Comparison of ENCODE assay signal across 11 mouse cellular contexts in the genomic region with DNA sequence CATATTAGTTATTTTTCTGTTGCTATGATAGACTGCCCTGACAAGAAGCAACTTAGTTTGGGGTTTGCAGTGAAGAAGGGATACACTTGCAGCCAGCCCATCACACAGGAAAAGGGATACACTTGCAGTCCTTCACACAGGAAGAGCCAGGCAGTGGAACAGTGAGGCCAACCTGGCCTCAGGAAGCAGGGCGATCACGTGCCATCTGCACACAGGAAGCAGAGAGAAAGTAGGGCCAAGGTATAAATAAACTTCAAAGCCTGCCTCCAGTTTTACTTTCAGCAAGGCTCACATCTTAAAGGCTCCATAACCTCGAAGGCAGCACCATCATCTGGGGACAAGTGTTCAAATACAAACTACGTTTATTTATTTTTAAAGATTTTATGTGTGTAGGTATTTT. TPM values are rescaled to one million over a fixed set of nuclear protein-coding genes. Genes with fewer than 3 reads are reported as not detected.
DNase-seq lines count a peak whose midpoint lies in the region; ATAC-seq and TF ChIP-seq lines count a peak whose summit lies in the region.
"Had no signal": no experiment of that assay in that cellular context is flagged by ENCODE, and none has a peak within 500 bp of the region (broad histone marks: within the 10 kb centered on the region; RNA-seq: fewer than 3 reads in every experiment).

No protein-coding gene starts in this region.

- H3K4me2 ChIP-seq in heart, embryonic 12.5 days, result no peak overlapping the region
- no peak overlapping the region for H3K4me2 ChIP-seq in hindbrain, embryonic 16.5 days (ENCODE audit: low read length)

- no peaks in the 10 kb centered on the region for H3K27me3 ChIP-seq in heart, embryonic 12.5 days (replicated peaks)
- H3K27me3 ChIP-seq in small intestine, adult 2 months (ENCODE audit: control insufficient read depth, insufficient read depth, low read length), result no peaks in the 10 kb centered on the region
- H3K27me3 ChIP-seq in hindbrain, embryonic 16.5 days (replicated peaks; ENCODE audit: control insufficient read depth, insufficient read depth, low read length), result no peaks in the 10 kb centered on the region

- no peak for ATAC-seq in heart, embryonic 12.5 days (ENCODE audit: insufficient number of reproducible peaks, low FRiP score)
- peak; percentile 94 for ATAC-seq in CD4-positive, CD25-positive, alpha-beta regulatory T cell, adult 4 months
- peak; percentile 96 for ATAC-seq in inflammation-experienced regulatory T-cells, adult 6 months
- ATAC-seq in hindbrain, embryonic 16.5 days, result no peak

- peaks cover 68% of the 10 kb centered on the region for H3K4me1 ChIP-seq in heart, embryonic 12.5 days (replicated peaks)
- H3K4me1 ChIP-seq in small intestine, adult 2 months (ENCODE audit: control insufficient read depth, insufficient read depth, insufficient read length, low read length), result peaks cover 13% of the 10 kb centered on the region
- peaks cover 21% of the 10 kb centered on the region for H3K4me1 ChIP-seq in hindbrain, embryonic 16.5 days (ENCODE audit: control insufficient read depth, insufficient read depth, low read depth, low read length)

- DNase-seq in heart, postnatal 25 days (ENCODE audit: low spot score), result no peak
- no peak for DNase-seq in kidney, postnatal 14 days
- DNase-seq in gastrocnemius, postnatal 4 days (ENCODE audit: low spot score in 2 of 2), result no peak
- DNase-seq: right cerebral cortex, postnatal 4 days had no signal

- H3K36me3 ChIP-seq in heart, embryonic 12.5 days, result peaks cover 75% of the 10 kb centered on the region
- peaks cover 30% of the 10 kb centered on the region for H3K36me3 ChIP-seq in small intestine, adult 2 months (ENCODE audit: control insufficient read depth, insufficient read depth, low read length)
- H3K36me3 ChIP-seq in hindbrain, embryonic 16.5 days (ENCODE audit: control insufficient read depth, insufficient read depth, low read length), result peaks cover 21% of the 10 kb centered on the region

- intact Hi-C loops in heart, postnatal 25 days (cut with DNase I), result no loop called here

- no peak overlapping the region for H3K9ac ChIP-seq in heart, embryonic 12.5 days
- H3K9ac ChIP-seq in hindbrain, embryonic 16.5 days (ENCODE audit: low read depth, low read length), result no peak overlapping the region

- no peak for TF ChIP-seq CTCF in small intestine, adult 2 months (IDR thresholded peaks at IDR 0.05; ENCODE audit: extremely low read depth, insufficient read length, insufficient replicate concordance, low read depth, low read length)

- H3K9me3 ChIP-seq in heart, embryonic 12.5 days (replicated peaks), result no peaks in the 10 kb centered on the region
- H3K9me3 ChIP-seq in hindbrain, embryonic 16.5 days (ENCODE audit: control insufficient read depth, low read length), result no peaks in the 10 kb centered on the region
- H3K9me3 ChIP-seq: G1E had no signal

- WGBS in heart, embryonic 12.5 days, result 59% methylated on average over 4 of the region's 4 CpGs
- WGBS in small intestine, adult 2 months, result 33% methylated on average over 4 of the region's 4 CpGs
- WGBS in hindbrain, embryonic 16.5 days, result 86% methylated on average over 4 of the region's 4 CpGs

- peak overlapping the region; percentile 33; the same call in 1 of the 2 replicates for H3K27ac ChIP-seq in heart, embryonic 12.5 days (ENCODE audit: poor library complexity, severe bottlenecking)
- peak overlapping the region; percentile 59 for H3K27ac ChIP-seq in small intestine, adult 2 months (ENCODE audit: insufficient read depth, low read depth, low read length)
- H3K27ac ChIP-seq in hindbrain, embryonic 16.5 days (ENCODE audit: low read depth, low read length), result no peak overlapping the region
- H3K27ac ChIP-seq: kidney, postnatal 0 days had no signal

- TF ChIP-seq POLR2A in small intestine, adult 2 months (IDR thresholded peaks at IDR 0.05; ENCODE audit: low read depth, low read length), result no peak

- H3K4me3 ChIP-seq in heart, embryonic 12.5 days, result no peak overlapping the region
- H3K4me3 ChIP-seq in small intestine, adult 2 months (ENCODE audit: low read depth, low read length), result no peak overlapping the region
- H3K4me3 ChIP-seq in hindbrain, embryonic 16.5 days (ENCODE audit: low read length), result no peak overlapping the region

RNA-seq across cellular contexts. Expression of a gene that starts 6.0 kb away (rescaled TPM):
- polyA plus RNA-seq in heart, embryonic 12.5 days (2016; fragmentation: Nextera tagmentation; extraction: Ambion mirVana), result 47.2 and 49.2 TPM in 2 replicates
- 1 to 10 TPM; 6.4 to 7.6 TPM for total RNA-seq in heart, postnatal 25 days (2021)
- polyA plus RNA-seq in CD4-positive, CD25-positive, alpha-beta regulatory T cell, adult 4 months (2017; shearing (Covaris generic)), result 10 to 100 TPM; 70.5 to 85.8 TPM
- 10 to 100 TPM; 67.6 to 86.3 (median 83.9) TPM for polyA plus RNA-seq in inflammation-experienced regulatory T-cells, adult 6 months (2017; shearing (Covaris generic))
- polyA plus RNA-seq in small intestine, adult 2 months (2012; rRNA removed), result 8.0 and 15.8 TPM in 2 replicates
- total RNA-seq in gastrocnemius, postnatal 4 days (2021), result 10 to 100 TPM; 17.1 to 20.6 TPM
- 31.3 and 36.7 TPM in 2 replicates for polyA plus RNA-seq in hindbrain, embryonic 16.5 days (2015; fragmentation: Nextera tagmentation; extraction: Ambion mirVana)

RNA-seq across cellular contexts. Expression of a gene that starts 14.5 kb away (rescaled TPM):
- polyA plus RNA-seq in heart, embryonic 12.5 days (2016; fragmentation: Nextera tagmentation; extraction: Ambion mirVana), result 9.5 and 9.6 TPM in 2 replicates
- 1 to 10 TPM; 1.5 to 1.9 TPM for total RNA-seq in heart, postnatal 25 days (2021)
- polyA plus RNA-seq in CD4-positive, CD25-positive, alpha-beta regulatory T cell, adult 4 months (2017; shearing (Covaris generic)), result under 1 TPM in 1 of 2 experiments, not detected in 1; 0.22 TPM
- under 1 TPM in 2 of 3 experiments, not detected in 1; 0.33 to 0.50 TPM for polyA plus RNA-seq in inflammation-experienced regulatory T-cells, adult 6 months (2017; shearing (Covaris generic))
- polyA plus RNA-seq in small intestine, adult 2 months (2012; rRNA removed), result 1.2 and 1.6 TPM in 2 replicates
- total RNA-seq in gastrocnemius, postnatal 4 days (2021), result 1 to 10 TPM in 1 of 2 experiments, under 1 TPM in 1; 0.96 to 1.4 TPM
- 21.7 and 24.2 TPM in 2 replicates for polyA plus RNA-seq in hindbrain, embryonic 16.5 days (2015; fragmentation: Nextera tagmentation; extraction: Ambion mirVana)

RNA-seq across cellular contexts. Expression of a gene that starts 20.8 kb away (rescaled TPM):
- 1.3 and 1.4 TPM in 2 replicates for polyA plus RNA-seq in heart, embryonic 12.5 days (2016; fragmentation: Nextera tagmentation; extraction: Ambion mirVana)
- total RNA-seq in heart, postnatal 25 days (2021), result 10 to 100 TPM; 15.3 to 16.5 TPM
- not detected for polyA plus RNA-seq in CD4-positive, CD25-positive, alpha-beta regulatory T cell, adult 4 months (2017; shearing (Covaris generic))
- polyA plus RNA-seq in inflammation-experienced regulatory T-cells, adult 6 months (2017; shearing (Covaris generic)), result not detected
- polyA plus RNA-seq in small intestine, adult 2 months (2012; rRNA removed), result 1.4 and 2.1 TPM in 2 replicates
- total RNA-seq in gastrocnemius, postnatal 4 days (2021), result 10 to 100 TPM; 26.7 to 32.1 TPM
- 3.4 and 3.7 TPM in 2 replicates for polyA plus RNA-seq in hindbrain, embryonic 16.5 days (2015; fragmentation: Nextera tagmentation; extraction: Ambion mirVana)

RNA-seq across cellular contexts. Expression of a gene that starts 44.8 kb away (rescaled TPM):
- polyA plus RNA-seq in heart, embryonic 12.5 days (2016; fragmentation: Nextera tagmentation; extraction: Ambion mirVana), result not detected in 2 replicates
- total RNA-seq in heart, postnatal 25 days (2021), result under 1 TPM in 1 of 2 experiments, not detected in 1; 0.23 TPM
- polyA plus RNA-seq in CD4-positive, CD25-positive, alpha-beta regulatory T cell, adult 4 months (2017; shearing (Covaris generic)), result 100 to 1,000 TPM in 1 of 2 experiments, 10 to 100 TPM in 1; 79.5 to 107 TPM
- polyA plus RNA-seq in inflammation-experienced regulatory T-cells, adult 6 months (2017; shearing (Covaris generic)), result 10 to 100 TPM; 71.4 to 79.0 (median 77.8) TPM
- polyA plus RNA-seq in small intestine, adult 2 months (2012; rRNA removed), result 5.4 and 8.2 TPM in 2 replicates
- under 1 TPM; 0.10 to 0.18 TPM for total RNA-seq in gastrocnemius, postnatal 4 days (2021)
- polyA plus RNA-seq in hindbrain, embryonic 16.5 days (2015; fragmentation: Nextera tagmentation; extraction: Ambion mirVana), result 0.08 TPM in 1 of 2 replicates, not detected in the other

Comparison
In these comparisons a context has a peak if more than half of its experiments do, and no peak if none do; other contexts are left out.
1. ATAC-seq: peak in CD4-positive, CD25-positive, alpha-beta regulatory T cell, adult 4 months (single experiment) and inflammation-experienced regulatory T-cells, adult 6 months (single experiment); none in heart, embryonic 12.5 days (single experiment) and hindbrain, embryonic 16.5 days (single experiment).